Mouse (Mus musculus) neural tube, embryonic 11.5 days (tissue): ENCODE data around the gene Myh7b. TPM values are rescaled to one million over a fixed set of nuclear protein-coding genes. Genes with fewer than 3 reads are reported as not detected.

Source experiments
- ATAC-seq: fragments of 200-750 bp; cut with Nextera tagmentation; 2 replicates; pipeline ENCODE4 v1.8.0; 2017; ENCODE audit warnings: moderate number of reproducible peaks, mild to moderate bottlenecking, moderate TSS enrichment, moderate library complexity; ENCODE audit not compliant: insufficient read depth, low FRiP score, low TSS enrichment
- DNase-seq: peaks from one replicate; pipeline ENCODE4 v3.0.0-alpha.2; 2015; ENCODE audit warnings: low spot score
- H3K27ac ChIP-seq: fragments of 300-500 bp; sonication (generic); 2 replicates; pipeline ENCODE4 v1.5.1; 2014; ENCODE audit warnings: low read depth, mild to moderate bottlenecking, low read length
- H3K27me3 ChIP-seq: fragments of 300-500 bp; sonication (generic); 2 replicates; pipeline ENCODE4 v1.6.1; 2014; ENCODE audit warnings: mild to moderate bottlenecking, low read length, mixed read lengths; ENCODE audit not compliant: control insufficient read depth, insufficient read depth
- H3K36me3 ChIP-seq: fragments of 300-500 bp; sonication (generic); 2 replicates; pipeline ENCODE4 v1.6.1; 2014; ENCODE audit warnings: mild to moderate bottlenecking, low read length, moderate library complexity, mixed read lengths; ENCODE audit not compliant: control insufficient read depth, insufficient read depth
- H3K4me1 ChIP-seq: fragments of 300-500 bp; sonication (generic); 2 replicates; pipeline ENCODE4 v1.6.1; 2014; ENCODE audit warnings: low read length, mixed read lengths; ENCODE audit not compliant: control insufficient read depth, insufficient read depth
- H3K4me2 ChIP-seq: fragments of 300-500 bp; sonication (generic); 2 replicates; pipeline ENCODE4 v1.6.1; 2014; ENCODE audit warnings: low read depth, mild to moderate bottlenecking, moderate library complexity
- H3K4me3 ChIP-seq: fragments of 300-500 bp; sonication (generic); 2 replicates; pipeline ENCODE4 v1.5.1; 2014; ENCODE audit warnings: low read depth, low read length
- H3K9ac ChIP-seq: fragments of 300-500 bp; sonication (generic); 2 replicates; pipeline ENCODE4 v1.6.1; 2014; ENCODE audit warnings: mild to moderate bottlenecking, low read length
- H3K9me3 ChIP-seq: fragments of 300-500 bp; sonication (generic); 2 replicates; pipeline ENCODE4 v1.6.1; 2016; ENCODE audit warnings: low read length; ENCODE audit not compliant: control insufficient read depth
- WGBS: fragments of 180-500 bp; shearing (Covaris S2); extraction: QIAGEN DNeasy Blood & Tissue Kit; methylation state at CpG from one replicate; pipeline ENCODE4 v1.1.7; 2014; 5-methylcytosine and 5-hydroxymethylcytosine counted together
- polyA plus RNA-seq: library from polyadenylated mRNA; unstranded; fragments of >200 nt; fragmentation: Nextera tagmentation; extraction: Ambion mirVana; gene quantifications from 2 replicates; pipeline ENCODE4 v1.2.1, GENCODE M21; 2014

Gene Myh7b
- polyA plus RNA-seq, 1 experiment from 2014 or later, result 1.8 TPM

DNA sequence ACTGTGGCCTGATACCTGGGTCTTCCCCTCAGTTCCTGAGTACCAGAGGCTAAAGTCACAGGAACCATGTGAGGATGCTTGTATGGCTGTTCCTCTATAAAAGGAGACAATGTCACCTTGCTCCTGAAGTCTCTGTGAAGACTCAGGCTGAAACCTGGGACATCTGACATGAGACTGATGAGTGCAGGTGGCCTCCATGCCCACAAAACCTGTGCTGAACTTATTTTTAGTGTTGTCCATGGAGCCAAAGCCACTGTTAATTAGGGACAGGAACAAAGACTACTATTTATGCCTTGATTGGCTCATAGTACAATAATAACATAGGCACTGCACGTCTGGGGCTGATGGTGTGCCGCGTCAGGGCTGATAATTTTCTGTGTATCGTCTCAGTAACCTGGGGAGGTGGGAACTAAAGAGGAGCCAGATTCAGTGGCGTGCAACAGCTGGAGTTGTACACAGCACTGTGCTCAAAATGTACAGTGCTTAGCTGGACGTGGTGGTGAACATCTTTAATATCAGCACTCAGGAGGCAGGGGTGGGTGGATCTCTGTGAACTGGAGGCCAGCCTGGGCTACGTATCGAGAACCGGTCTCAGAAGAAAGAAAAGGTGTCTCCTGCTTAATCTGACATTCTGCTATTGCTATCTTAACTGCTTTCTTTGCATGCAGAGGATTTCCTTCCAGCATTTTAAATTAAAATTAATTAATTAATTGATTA is 980 bp downstream of the Myh7b start:
- Histone ChIP-seq H3K4me2 (no peak overlapping the region), H3K27me3 (no peaks in the 10 kb centered on the region), H3K36me3 (no peaks in the 10 kb centered on the region), H3K9ac (no peak overlapping the region), H3K9me3 (no peaks in the 10 kb centered on the region), H3K4me1 (no peaks in the 10 kb centered on the region), H3K4me3 (no peak overlapping the region), H3K27ac (no peak overlapping the region)
- 85% methylated on average over 9 of the region's 9 CpGs for WGBS
- DNase-seq (no peak), ATAC-seq (no peak)

DNA sequence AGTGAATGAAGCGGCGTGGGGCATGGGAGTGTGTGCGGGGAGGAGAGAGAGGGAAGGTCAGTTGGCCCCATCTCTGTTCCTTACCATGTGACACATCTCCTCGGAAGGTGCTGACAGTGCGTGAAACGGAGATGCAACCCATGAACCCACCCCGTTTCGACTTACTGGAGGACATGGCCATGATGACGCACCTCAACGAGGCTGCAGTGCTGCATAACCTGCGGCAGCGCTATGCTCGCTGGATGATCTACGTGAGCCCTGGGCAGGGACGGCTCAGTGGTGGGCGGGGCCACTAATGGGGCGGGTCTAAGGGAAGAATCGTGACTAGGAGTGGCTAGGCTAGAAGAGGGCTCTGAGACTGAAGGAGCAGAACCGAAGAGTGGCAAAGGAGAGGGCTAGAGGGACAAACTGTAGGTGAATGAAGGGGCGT is 2.3 kb downstream of the Myh7b start:
- DNase-seq (peak; percentile 66), ATAC-seq (no peak)
- no peaks in the 10 kb centered on the region for H3K4me1 ChIP-seq
- no peaks in the 10 kb centered on the region for H3K36me3 ChIP-seq
- no peaks in the 10 kb centered on the region for H3K27me3 ChIP-seq
- H3K4me2 ChIP-seq, result peak overlapping the region; percentile 39
- 0 out of 2 replicates have a peak overlapping the region, but pooled peaks have one; percentile 23 for H3K9ac ChIP-seq
- WGBS, result 6% methylated on average over 19 of the region's 20 CpGs
- H3K4me3 ChIP-seq, result peak overlapping the region; percentile 12; the same call in 1 of the 2 replicates
- H3K27ac ChIP-seq, result no peak overlapping the region
- H3K9me3 ChIP-seq, result no peaks in the 10 kb centered on the region

DNA sequence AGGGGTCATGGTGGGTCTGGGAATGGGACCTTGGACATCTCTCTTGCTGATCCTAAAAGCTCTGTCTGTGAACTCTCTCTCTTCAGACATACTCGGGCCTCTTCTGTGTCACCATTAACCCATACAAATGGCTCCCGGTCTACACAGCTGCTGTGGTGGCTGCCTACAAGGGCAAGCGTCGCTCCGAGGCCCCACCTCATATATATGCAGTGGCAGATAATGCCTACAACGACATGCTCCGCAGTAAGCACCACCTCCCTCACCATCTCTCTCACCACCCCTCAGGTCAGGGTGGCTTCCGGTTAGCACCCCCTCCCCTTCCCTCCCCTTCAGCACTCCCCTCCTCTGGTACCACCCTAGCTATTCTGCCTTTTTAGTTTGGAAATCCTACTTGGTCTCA is 2.9 kb downstream of the Myh7b start:
- H3K9ac ChIP-seq, result no peak overlapping the region
- H3K4me3 ChIP-seq, result no peak overlapping the region
- H3K4me1 ChIP-seq, result no peaks in the 10 kb centered on the region
- 69% methylated on average over 8 of the region's 8 CpGs for WGBS
- no peak for ATAC-seq
- DNase-seq, result no peak
- H3K4me2 ChIP-seq, result peak overlapping the region; percentile 39; the same call in 1 of the 2 replicates
- H3K36me3 ChIP-seq, result no peaks in the 10 kb centered on the region
- H3K27ac ChIP-seq, result no peak overlapping the region
- H3K27me3 ChIP-seq, result no peaks in the 10 kb centered on the region
- H3K9me3 ChIP-seq, result no peaks in the 10 kb centered on the region

DNA sequence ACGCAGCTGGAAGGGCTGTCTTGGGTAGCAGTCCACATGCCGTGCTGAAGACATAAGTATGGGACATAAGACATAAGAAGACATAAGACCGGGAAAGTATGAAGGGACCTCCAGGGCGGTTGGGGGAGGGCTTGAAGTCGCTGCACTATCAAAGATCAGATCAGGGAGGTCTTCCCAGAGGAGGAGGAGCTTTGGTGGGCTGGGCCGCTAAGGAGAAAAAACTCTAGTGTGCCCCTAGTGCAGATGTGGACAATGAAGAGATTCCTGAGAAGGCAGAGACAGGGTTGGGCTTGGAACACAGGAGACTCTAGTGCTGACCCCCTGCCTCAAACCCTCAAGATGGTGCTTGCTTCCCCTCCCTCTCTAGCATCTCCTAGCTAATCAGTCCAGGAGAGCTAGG is 6.0 kb downstream of the Myh7b start:
- H3K9me3 ChIP-seq, result no peaks in the 10 kb centered on the region
- DNase-seq, result no peak
- no peaks in the 10 kb centered on the region for H3K27me3 ChIP-seq
- 64% methylated on average over 6 of the region's 6 CpGs for WGBS
- no peaks in the 10 kb centered on the region for H3K36me3 ChIP-seq
- no peak overlapping the region for H3K27ac ChIP-seq
- H3K4me1 ChIP-seq, result no peaks in the 10 kb centered on the region
- H3K9ac ChIP-seq, result no peak overlapping the region
- H3K4me3 ChIP-seq, result no peak overlapping the region
- no peak overlapping the region for H3K4me2 ChIP-seq
- no peak for ATAC-seq

DNA sequence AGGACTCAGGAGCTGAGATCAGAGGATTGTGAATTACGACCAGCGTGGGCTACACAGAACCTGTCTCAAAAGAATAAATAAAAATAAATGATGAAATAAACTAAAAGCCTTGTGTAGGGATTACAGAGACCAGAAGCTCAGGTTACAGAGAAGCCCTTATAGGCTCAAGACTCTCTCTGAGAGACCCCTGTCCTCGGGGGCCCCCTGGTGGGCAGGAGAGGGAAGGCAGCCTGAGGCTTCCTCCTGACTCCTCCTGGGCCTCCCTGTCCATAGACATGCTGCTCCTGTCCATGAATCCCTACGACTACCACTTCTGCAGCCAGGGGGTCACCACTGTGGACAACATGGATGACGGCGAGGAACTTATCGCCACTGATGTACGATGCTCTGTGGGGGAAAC is 8.8 kb downstream of the Myh7b start:
- Histone ChIP-seq H3K4me2 (no peak overlapping the region), H3K27ac (no peak overlapping the region), H3K36me3 (no peaks in the 10 kb centered on the region), H3K4me3 (no peak overlapping the region), H3K9me3 (no peaks in the 10 kb centered on the region), H3K27me3 (no peaks in the 10 kb centered on the region), H3K4me1 (no peaks in the 10 kb centered on the region), H3K9ac (no peak overlapping the region)
- peak; percentile 31; the same call in 1 of the 2 replicates for ATAC-seq
- 17% methylated on average over 8 of the region's 8 CpGs for WGBS
- DNase-seq, result peak; percentile 87

DNA sequence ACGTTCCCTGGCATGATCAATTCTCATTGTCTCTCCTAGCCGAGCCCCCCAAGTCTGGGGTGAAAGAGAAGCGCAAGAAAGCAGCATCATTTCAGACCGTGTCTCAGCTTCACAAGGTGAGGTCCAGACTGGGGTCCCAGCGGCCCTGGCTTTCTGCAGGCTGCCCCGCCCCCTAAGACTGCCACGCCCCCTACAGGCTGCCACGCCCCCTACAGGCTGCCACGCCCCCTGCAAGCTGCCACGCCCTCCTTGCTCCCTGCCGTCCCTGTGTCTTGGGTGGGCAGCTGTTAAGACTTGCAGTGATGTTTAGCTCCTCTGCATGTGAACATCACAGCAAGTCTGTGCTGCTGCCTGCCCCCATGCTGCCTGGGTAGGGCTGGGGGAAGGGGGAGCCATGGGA is 11.6 kb downstream of the Myh7b start:
- Histone ChIP-seq H3K4me3 (no peak overlapping the region), H3K4me1 (no peaks in the 10 kb centered on the region), H3K27me3 (peaks cover 4% of the 10 kb centered on the region; the same call in 1 of the 2 replicates), H3K9me3 (no peaks in the 10 kb centered on the region), H3K36me3 (no peaks in the 10 kb centered on the region), H3K27ac (no peak overlapping the region), H3K9ac (no peak overlapping the region), H3K4me2 (no peak overlapping the region)
- no peak for ATAC-seq
- DNase-seq, result no peak
- WGBS, result 28% methylated on average over 10 of the region's 11 CpGs

DNA sequence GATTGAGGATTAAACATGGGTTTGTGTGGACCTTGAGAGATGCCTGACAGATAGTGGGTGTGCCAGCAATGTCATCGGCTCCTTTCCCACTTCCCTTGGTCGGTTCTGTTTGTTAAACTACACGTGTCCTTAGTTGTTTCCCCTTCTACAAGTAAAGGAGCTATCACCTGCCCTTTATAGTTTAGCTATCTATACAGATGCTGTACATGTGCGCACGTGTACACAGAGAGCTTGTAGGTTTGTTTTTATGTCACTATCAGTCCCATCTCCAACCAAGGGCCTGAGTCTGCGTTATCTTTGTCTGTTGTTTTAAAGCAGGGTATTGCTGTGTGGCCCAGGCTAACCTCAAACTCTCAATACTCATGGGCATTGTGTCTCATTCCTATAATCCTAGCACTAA is 13.0 kb downstream of the Myh7b start:
- DNase-seq (no peak), ATAC-seq (no peak)
- no peak overlapping the region for H3K9ac ChIP-seq
- no peaks in the 10 kb centered on the region for H3K4me1 ChIP-seq
- H3K27me3 ChIP-seq, result peaks cover 18% of the 10 kb centered on the region
- H3K27ac ChIP-seq, result no peak overlapping the region
- H3K4me2 ChIP-seq, result no peak overlapping the region
- no peaks in the 10 kb centered on the region for H3K36me3 ChIP-seq
- H3K9me3 ChIP-seq, result no peaks in the 10 kb centered on the region
- H3K4me3 ChIP-seq, result no peak overlapping the region
- WGBS, result 90% methylated on average over 6 of the region's 6 CpGs

DNA sequence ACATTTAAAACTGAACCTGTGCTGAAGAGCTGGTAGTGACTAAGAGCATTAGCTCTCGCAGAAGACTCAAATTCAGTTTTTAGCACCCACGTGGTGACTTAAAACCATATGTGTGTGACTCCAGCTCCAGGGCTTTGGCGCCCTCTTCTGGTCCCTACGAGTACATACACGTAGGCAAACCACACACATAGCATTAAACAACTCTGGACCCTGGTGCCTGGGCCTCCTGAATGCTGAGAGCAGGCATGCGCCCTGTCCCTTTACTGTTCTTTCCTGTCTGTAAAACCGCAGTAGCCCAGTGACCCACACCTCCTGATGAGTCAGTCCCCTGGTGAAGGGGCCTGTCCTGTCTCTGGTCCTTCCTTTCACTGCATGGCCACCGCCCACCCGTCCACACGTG is 13.7 kb downstream of the Myh7b start:
- ATAC-seq (no peak), DNase-seq (peak; percentile 59)
- Histone ChIP-seq H3K4me1 (peaks cover under 1% of the 10 kb centered on the region; the same call in 1 of the 2 replicates), H3K36me3 (no peaks in the 10 kb centered on the region), H3K27ac (no peak overlapping the region), H3K4me3 (no peak overlapping the region), H3K9me3 (no peaks in the 10 kb centered on the region), H3K27me3 (peaks cover 24% of the 10 kb centered on the region), H3K9ac (no peak overlapping the region), H3K4me2 (no peak overlapping the region)
- WGBS, result 39% methylated on average over 10 of the region's 10 CpGs

DNA sequence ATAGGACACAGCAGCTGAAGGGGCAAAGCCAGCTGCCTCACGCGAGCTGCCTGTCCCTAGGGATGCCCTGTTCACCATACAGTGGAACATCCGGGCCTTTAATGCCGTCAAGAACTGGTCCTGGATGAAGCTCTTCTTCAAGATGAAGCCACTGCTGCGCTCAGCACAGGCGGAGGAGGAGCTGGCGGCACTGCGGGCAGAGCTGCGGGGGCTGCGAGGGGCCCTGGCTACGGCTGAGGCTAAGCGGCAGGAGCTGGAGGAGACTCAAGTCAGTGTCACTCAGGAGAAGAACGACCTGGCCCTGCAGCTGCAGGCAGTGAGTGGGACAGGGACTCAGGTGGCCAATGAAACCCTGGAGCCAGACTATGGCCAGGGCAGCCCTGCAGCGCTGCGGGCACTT is 15.3 kb downstream of the Myh7b start:
- H3K9me3 ChIP-seq, result no peaks in the 10 kb centered on the region
- no peaks in the 10 kb centered on the region for H3K36me3 ChIP-seq
- DNase-seq, result no peak
- H3K4me3 ChIP-seq, result no peak overlapping the region
- no peak for ATAC-seq
- H3K27me3 ChIP-seq, result peaks cover 39% of the 10 kb centered on the region
- 55% methylated on average over 15 of the region's 15 CpGs for WGBS
- no peak overlapping the region for H3K4me2 ChIP-seq
- H3K27ac ChIP-seq, result no peak overlapping the region
- H3K4me1 ChIP-seq, result peaks cover 7% of the 10 kb centered on the region
- H3K9ac ChIP-seq, result 0 out of 2 replicates have a peak overlapping the region, but pooled peaks have one; percentile 22
